Mouse (Mus musculus) bone marrow macrophage, adult 2 months (primary cell): Measurements from ENCODE around the gene Elovl5.

Experiments
- CTCF ChIP-seq: IDR thresholded peaks from 2 replicates; pipeline ENCODE4 v1.5.1; 2012; ENCODE audit warnings: low read depth, mild to moderate bottlenecking, low read length, moderate library complexity
- POLR2A ChIP-seq: IDR thresholded peaks from 2 replicates; pipeline ENCODE4 v1.6.1; 2012; ENCODE audit warnings: mild to moderate bottlenecking, low read depth, low read length, borderline replicate concordance

DNA sequence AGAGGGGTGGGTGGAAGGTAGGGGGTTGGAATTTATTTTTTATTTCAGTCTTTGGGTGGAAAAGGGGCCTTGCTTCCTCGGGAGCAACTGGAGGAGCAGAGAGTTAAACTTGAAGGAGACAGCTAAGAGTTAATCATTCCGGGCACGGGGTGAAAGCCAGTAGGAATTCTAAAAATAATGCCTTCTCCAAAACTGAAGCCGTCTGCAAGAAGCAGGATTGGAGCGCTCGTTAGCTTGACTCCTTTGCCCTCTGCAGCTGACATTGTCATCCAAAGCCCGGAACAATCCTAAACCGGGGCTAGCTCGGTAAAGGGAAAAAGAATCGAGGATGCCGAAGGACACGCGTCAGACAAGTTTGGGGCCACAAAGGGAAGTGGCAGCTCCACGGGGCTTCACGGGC lies 99.1 kb downstream of the Elovl5 start:
- TF ChIP-seq CTCF: no peak
- TF ChIP-seq POLR2A: no peak
